Mouse (Mus musculus) T-helper 1 cell (primary cell): ENCODE results near the gene Emb.

ENCODE experiments used
- in situ Hi-C: fragments of 300-600 bp; cut with MboI, MseI; formaldehyde crosslinking; loops from one replicate; pipeline ENCODE4 v1.15.1; 2025; ENCODE audit warnings: high pct_unique_total_duplicates

The Emb gene

DNA sequence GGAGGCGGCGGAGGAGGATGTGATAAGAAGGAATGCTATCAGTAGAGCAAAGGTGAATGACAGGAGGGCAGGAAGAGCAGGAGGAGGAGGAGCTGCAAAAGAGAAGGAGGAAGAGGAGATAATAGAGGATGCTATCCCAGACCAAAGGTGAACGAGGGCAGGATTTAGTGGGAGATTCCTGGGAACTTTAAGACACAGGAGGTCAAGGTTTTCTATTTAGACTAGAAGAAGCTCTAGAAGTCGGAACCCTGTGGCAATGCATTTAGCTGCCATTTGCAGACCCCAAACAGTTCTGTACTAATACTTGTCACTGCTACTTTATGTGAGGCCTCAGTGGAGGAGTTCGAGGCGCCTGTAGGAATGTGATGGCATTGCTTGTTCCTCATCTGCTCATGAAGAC lies at the start of gene Emb:
Emb (plus strand) TSS at position 301 of the 400 bp plus-strand sequence.
- in situ Hi-C loops = loop anchor here (10.0 to 25.0 kb wide), 2 partner anchors 107 to 1179 kb away; partner anchors contain the start of genes B430218F22Rik and Mrps30

GRCm38 (mm10) chr13:117163906-117164305 lies 44.4 kb upstream of the Emb start:
- in situ Hi-C loops = no loop called here

- in situ Hi-C loops = no loop called here
These were observed 43.3 kb upstream of the Emb start for GRCm38 (mm10) chr13:117165071-117165470.

DNA sequence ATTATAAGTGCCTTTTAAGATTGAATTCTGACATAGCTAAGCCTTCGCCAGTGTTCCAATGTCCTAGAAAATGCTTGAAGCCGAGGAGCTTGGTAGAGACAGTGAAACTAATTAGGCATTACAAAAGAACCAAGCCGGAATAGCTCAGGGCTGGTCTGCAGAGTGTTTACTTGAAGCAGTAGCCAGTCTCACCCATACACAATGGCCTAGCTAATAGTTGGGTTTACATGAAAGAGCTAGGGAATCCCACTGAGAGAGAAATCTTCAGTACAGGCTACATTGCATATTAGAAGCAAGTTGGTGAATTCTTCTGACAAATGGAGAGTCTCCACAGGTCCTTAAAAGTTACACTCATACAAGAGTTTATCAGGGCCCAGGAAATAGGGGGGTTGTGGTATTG lies 27.4 kb upstream of the Emb start:
- in situ Hi-C loops = loop anchor here (25.0 kb wide), 1 partner anchor 1056 kb away; no protein-coding TSS in a partner anchor

GRCm38 (mm10) chr13:117183288-117183687 lies 25.0 kb upstream of the Emb start:
- in situ Hi-C loops = loop anchor here (25.0 kb wide), 1 partner anchor 1054 kb away; no protein-coding TSS in a partner anchor

DNA sequence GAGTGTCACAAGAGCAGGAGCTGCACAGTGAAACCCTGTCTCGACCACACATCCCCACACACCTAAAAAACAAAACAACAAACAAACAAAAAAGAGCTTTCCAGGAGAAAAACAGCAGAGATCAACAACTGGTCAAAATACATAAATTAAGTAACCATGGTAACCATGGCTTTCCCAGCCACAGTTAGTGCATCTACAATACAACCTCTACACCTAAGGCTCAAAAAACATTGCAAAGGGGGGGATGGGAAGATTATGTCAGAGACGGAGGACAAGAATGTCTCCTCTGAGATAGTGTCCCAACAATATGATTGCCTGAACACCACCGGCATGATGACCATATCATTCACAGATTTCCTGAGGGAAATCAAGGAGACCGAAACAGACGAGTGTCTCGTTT lies 23.0 kb upstream of the Emb start:
- in situ Hi-C loops = loop anchor here (25.0 kb wide), 1 partner anchor 1052 kb away; no protein-coding TSS in a partner anchor

DNA sequence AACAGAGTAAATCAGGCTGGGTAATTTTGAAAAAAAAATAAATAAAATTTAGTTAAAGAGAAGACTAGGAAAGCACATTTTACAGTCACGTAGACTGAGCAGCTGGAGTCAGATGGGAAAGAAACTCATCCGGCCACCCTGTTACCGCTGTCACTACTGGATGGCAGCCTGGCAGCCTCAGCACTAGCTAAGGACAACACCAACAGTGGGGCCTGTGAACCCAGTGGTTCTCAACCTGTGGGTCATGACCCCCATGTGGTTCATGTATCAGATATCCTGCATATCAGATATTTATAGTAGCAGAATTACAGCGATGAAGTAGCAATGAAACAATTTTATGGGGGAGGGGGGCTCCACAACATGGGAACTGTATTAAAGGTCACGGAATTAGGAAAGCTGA lies 16.2 kb upstream of the Emb start:
- in situ Hi-C loops = loop anchor here (5.0 to 25.0 kb wide), 2 partner anchors 45 to 1045 kb away; no protein-coding TSS in a partner anchor

DNA sequence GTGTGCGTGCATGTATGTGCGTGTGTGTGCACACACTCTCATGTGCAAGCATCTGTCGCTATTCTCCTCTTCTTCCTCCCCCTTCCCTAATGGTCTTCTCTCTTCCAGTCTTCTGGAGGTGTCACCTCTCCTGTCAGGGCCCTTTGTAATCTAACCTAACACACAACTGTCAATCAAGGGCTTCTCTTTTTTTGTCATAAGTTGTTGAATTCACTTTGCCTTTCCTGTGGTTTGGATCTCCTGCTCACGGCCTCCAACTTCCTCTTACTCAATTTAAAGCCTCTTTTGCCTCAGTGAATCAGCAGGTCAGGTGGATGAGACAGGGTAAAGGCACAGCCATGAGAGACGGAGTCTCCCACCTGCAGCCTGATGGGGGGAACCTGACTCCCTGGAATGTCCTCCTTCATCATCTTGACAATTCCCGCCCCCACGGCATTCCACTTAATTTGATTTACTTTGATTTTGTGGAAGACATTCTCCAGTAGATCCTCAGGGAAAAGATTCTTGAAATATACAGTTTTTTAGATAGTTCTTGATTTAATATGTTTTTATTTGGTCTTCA lies 14.8 kb upstream of the Emb start:
- in situ Hi-C loops = loop anchor here (5.0 to 25.0 kb wide), 2 partner anchors 46 to 1044 kb away; no protein-coding TSS in a partner anchor

DNA sequence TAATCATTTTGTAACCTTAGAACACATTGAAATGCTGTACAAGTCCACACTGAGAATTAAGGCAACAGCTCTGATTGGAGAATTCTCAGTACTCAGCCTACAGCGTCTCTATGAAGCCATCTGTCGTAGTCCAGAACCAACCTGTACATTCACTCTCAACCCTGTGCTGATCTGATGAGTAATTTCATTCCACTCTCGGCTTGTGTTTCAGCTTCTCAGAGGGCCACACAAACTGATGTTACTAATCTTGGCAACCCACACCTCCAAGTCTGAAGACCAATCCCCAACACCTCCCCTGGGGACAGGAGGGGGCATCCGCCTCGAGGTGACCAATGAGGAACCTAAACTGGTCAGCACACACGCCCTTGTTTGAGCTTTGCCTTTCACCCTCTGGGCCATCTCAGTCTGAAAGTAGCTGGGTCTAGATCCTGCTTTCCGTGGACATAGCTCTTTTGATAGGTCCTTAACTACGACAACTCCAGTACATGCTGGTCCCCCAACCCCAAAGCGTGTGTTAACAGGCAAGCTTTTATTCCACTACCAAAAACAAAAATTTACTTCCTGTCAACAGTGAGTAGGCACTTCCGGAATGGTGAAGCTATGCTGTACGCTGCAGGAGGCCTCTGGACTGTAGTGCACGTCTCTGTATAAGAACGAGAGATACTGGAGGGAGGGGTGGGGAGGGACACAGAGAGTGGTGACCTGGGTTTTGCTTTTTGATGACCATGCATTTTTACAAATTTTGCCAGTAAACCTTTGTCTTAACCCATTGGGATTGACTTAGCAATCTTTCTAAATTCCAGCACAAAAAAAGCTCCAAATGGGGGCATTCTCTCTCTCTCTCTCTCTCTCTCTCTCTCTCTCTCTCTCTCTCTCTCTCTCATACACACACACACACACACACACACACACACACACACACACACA lies 12.5 kb upstream of the Emb start:
- in situ Hi-C loops = loop anchor here (25.0 kb wide), 1 partner anchor 1041 kb away; no protein-coding TSS in a partner anchor

DNA sequence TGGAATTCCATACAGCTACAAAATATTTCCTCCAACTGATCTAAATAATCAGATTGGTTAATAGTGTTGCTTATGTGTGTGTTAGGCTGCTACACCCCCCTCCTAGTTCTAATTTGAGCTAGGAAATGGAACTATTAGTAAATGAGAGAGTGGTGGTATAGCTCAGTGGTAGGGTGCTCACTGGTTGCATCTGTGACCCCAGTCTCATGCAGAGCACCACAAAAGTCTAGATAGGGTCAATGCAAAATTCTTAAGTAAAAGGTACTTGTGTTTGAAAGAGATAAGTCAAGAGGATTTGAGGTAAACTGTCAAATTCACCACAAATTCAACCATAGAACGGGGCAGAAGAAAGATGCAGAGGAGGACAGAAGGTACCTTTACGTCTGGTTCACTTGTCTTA lies 10.7 kb upstream of the Emb start:
- in situ Hi-C loops = loop anchor here (25.0 kb wide), 1 partner anchor 1040 kb away; no protein-coding TSS in a partner anchor

- in situ Hi-C loops = loop anchor here (25.0 kb wide), 1 partner anchor 1039 kb away; no protein-coding TSS in a partner anchor
These were observed 9.8 kb upstream of the Emb start for GRCm38 (mm10) chr13:117198402-117199083.

GRCm38 (mm10) chr13:117202755-117203471 lies 5.4 kb upstream of the Emb start:
- in situ Hi-C loops = loop anchor here (5.0 to 25.0 kb wide), 3 partner anchors 84 to 1184 kb away; partner anchors contain the start of genes B430218F22Rik and Mrps30

DNA sequence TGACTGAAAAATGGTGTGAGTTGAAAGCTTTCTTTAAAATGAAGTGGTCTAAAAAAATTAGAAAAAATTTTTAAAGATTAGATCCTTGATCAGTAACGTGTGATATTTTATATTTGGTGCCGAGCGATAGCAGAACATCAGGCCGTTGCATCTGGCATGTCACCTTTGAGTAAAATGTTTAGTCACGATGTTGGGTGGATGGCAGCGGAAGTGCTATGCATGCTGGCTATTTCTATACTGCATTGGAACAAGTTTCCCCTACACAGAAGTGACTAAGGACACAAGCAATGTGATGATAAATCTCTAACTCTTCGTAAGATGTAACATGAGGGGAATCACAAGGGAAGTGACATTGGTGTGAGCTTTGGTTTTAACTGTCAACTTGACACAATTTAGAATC lies 3.7 kb upstream of the Emb start:
- in situ Hi-C loops = loop anchor here (5.0 to 25.0 kb wide), 3 partner anchors 83 to 1183 kb away; partner anchors contain the start of genes B430218F22Rik and Mrps30

- in situ Hi-C loops = loop anchor here (10.0 to 25.0 kb wide), 2 partner anchors 109 to 1181 kb away; partner anchors contain the start of genes B430218F22Rik and Mrps30
These were observed 2.3 kb upstream of the Emb start for GRCm38 (mm10) chr13:117206066-117206465.

DNA sequence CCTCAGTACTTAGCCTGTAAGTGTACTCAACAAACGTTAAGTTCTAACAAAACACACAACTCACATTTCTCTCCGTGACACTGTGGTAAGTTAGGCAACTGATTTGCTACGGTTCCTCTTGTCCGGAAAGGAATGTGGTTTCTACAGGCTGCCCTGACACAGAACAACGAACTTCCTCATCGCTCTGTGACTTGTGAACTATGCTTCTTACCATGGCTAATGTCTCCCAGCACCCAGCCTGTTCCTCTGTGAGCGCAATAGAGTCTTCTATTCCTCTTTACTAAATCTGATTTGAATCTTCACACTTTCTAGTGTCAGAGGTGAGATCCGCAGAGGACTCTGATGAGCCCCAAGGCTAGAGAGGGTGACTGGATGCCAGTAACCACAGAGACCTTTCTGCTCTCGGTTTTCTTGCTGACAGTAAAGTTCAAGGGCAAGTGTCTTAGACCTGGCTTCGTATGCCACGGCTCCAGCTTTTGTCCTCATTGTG lies 3.1 kb downstream of the Emb start:
- in situ Hi-C loops = loop anchor here (25.0 kb wide), 1 partner anchor 1176 kb away; the partner anchor contains the start of genes B430218F22Rik and Mrps30

DNA sequence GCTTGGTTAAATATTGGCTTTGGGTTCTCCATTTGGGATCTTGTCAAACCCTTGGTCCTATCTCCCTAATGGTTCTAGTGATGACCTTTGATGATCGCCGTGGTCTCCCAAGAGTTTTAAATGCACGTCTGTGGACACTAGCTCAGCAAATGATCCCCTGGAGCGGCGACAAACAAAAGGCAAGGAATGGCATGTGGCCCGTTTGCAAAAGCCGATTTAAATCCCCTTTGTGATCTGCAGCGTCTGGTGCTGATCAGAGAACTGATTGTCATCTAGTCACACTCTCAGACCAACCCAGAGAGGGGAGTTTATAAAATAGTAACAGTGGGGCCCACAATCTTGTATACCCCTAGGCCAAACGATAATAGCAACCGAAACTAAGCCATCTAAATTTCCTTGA lies 7.1 kb downstream of the Emb start:
- in situ Hi-C loops = loop anchor here (25.0 kb wide), 1 partner anchor 1172 kb away; the partner anchor contains the start of genes B430218F22Rik and Mrps30

DNA sequence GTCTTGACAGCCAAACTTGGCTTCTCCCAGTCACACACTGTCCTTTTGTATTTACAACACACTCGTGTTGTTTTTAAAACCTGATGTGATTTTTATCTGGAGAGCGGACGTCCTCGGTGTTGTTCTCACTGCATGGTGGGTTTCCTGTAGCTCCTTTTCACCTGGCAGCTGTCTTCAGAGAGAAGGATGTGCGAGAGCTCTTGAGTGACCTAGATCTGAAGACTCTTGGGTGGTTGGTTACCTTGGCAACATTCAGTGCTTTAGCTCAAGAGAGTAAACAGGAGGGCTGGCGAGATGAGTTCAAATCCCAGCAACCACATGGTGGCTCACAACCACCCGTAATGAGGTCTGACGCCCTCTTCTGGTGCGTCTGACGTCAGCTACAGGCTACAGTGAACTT lies 7.8 kb downstream of the Emb start:
- in situ Hi-C loops = loop anchor here (25.0 kb wide), 1 partner anchor 1171 kb away; the partner anchor contains the start of genes B430218F22Rik and Mrps30

DNA sequence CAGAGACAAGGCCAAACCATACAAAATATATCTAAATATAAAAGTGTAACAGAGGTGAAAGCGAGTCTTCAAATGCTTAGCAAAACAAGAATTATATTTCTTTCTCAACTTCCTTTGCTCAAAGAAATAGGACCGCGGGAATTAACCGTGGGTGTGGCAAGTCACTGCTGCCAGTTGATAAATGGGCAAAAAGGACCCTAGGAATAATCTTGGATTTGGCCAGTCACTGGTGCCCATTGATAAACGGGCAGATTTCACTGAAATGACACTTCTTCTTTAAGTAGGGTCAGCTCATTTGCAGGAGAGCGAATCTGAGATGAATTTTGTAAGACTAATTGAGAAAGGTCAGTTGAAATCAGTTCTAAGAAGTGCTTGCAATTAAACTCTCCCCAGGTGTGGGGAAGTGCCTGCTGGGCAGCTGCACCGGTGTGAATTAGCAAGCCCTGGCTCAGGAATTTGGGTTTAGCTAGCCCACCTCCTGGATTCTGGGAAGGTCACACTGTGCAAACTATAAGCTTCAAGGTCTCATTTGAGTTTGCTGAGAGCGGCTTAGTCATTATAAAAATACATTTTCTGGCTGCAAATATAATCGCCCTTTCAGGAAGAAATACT lies 8.5 kb downstream of the Emb start:
- in situ Hi-C loops = loop anchor here (25.0 kb wide), 1 partner anchor 1170 kb away; the partner anchor contains the start of genes B430218F22Rik and Mrps30

DNA sequence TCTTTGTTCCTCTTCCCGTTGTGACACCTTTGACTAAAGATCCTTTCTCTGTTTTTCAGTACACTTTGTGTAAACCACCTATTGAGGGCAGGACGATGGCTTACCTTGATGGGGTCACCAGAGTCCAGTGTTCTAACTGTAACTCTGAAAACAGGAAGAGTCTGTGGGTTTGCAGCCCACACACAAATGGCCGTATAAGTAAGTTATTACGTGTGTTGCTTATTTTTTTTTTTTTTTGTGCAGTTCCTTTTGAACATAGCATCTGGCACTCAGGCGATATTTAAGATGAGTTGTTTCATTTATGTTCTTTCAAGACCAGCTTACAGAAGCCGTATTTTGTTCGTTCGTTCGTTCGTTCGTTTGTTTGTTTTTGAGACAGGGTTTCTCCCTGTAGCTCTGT lies 9.3 kb downstream of the Emb start:
- in situ Hi-C loops = loop anchor here (25.0 kb wide), 1 partner anchor 1170 kb away; the partner anchor contains the start of genes B430218F22Rik and Mrps30
